Mouse (Mus musculus): Measurements from ENCODE around the gene Spns1. TPM values are rescaled to one million over a fixed set of nuclear protein-coding genes. Genes with fewer than 3 reads are reported as not detected.
"Not testable (repeated sequence)": the region's sequence is repeated elsewhere in the genome, so short reads cannot be mapped to it uniquely, and the experiment has no call there.

Spns1 gene
- polyA plus RNA-seq, 1 experiment = 32.8 TPM

- Histone ChIP-seq H3K4me3 (replicated peaks; ENCODE audit: control insufficient read depth, low read depth, low read length) (no peak overlapping the region), H3K4me1 (ENCODE audit: control insufficient read depth, insufficient read depth, low read length) (no peaks in the 10 kb centered on the region), H3K27ac (ENCODE audit: control insufficient read depth, insufficient read depth, low read depth, low read length, poor library complexity) (no peak overlapping the region)
- WGBS = 88% methylated on average over 4 of the region's 4 CpGs
- TF ChIP-seq CTCF (IDR thresholded peaks at IDR 0.05; ENCODE audit: control insufficient read depth, insufficient read depth, low read length) = no peak
- TF ChIP-seq POLR2A (IDR thresholded peaks at IDR 0.05; ENCODE audit: borderline replicate concordance, control insufficient read depth, low read depth, low read length) = no peak
Measured at GRCm38 (mm10) chr7:126411061-126411460, 33.8 kb upstream of the Spns1 start.

- H3K4me1 ChIP-seq (ENCODE audit: control insufficient read depth, insufficient read depth, low read length) = no peaks in the 10 kb centered on the region
- H3K27ac ChIP-seq (ENCODE audit: control insufficient read depth, insufficient read depth, low read depth, low read length, poor library complexity) = no peak overlapping the region
- no peak overlapping the region for H3K4me3 ChIP-seq (replicated peaks; ENCODE audit: control insufficient read depth, low read depth, low read length)
- 74% methylated on average over 2 of the region's 2 CpGs for WGBS
- TF ChIP-seq CTCF (IDR thresholded peaks at IDR 0.05; ENCODE audit: control insufficient read depth, insufficient read depth, low read length) = no peak
- no peak for TF ChIP-seq POLR2A (IDR thresholded peaks at IDR 0.05; ENCODE audit: borderline replicate concordance, control insufficient read depth, low read depth, low read length)
Measured at GRCm38 (mm10) chr7:126408686-126409085, 31.4 kb upstream of the Spns1 start.

- not testable (repeated sequence) for H3K4me1 ChIP-seq (ENCODE audit: control insufficient read depth, insufficient read depth, low read length); H3K27ac ChIP-seq (ENCODE audit: control insufficient read depth, insufficient read depth, low read depth, low read length, poor library complexity); H3K4me3 ChIP-seq (replicated peaks; ENCODE audit: control insufficient read depth, low read depth, low read length)
- 73% methylated on average over 8 of the region's 8 CpGs for WGBS
Measured at GRCm38 (mm10) chr7:126402518-126402917, 25.3 kb upstream of the Spns1 start.

- Histone ChIP-seq H3K4me3 (replicated peaks; ENCODE audit: control insufficient read depth, low read depth, low read length) (no peak overlapping the region), H3K4me1 (ENCODE audit: control insufficient read depth, insufficient read depth, low read length) (no peaks in the 10 kb centered on the region; the same call in 1 of the 2 replicates), H3K27ac (ENCODE audit: control insufficient read depth, insufficient read depth, low read depth, low read length, poor library complexity) (no peak overlapping the region)
- TF ChIP-seq POLR2A (IDR thresholded peaks at IDR 0.05; ENCODE audit: borderline replicate concordance, control insufficient read depth, low read depth, low read length) (no peak), CTCF (IDR thresholded peaks at IDR 0.05; ENCODE audit: control insufficient read depth, insufficient read depth, low read length) (peak; percentile 82)
- 3% methylated on average over 5 of the region's 5 CpGs for WGBS
Measured at GRCm38 (mm10) chr7:126399548-126399947, 22.3 kb upstream of the Spns1 start.

- 40% methylated on average over 4 of the region's 4 CpGs for WGBS
- Histone ChIP-seq H3K27ac (ENCODE audit: control insufficient read depth, insufficient read depth, low read depth, low read length, poor library complexity) (no peak overlapping the region), H3K4me1 (ENCODE audit: control insufficient read depth, insufficient read depth, low read length) (no peaks in the 10 kb centered on the region; the same call in 1 of the 2 replicates), H3K4me3 (replicated peaks; ENCODE audit: control insufficient read depth, low read depth, low read length) (no peak overlapping the region)
- TF ChIP-seq CTCF (IDR thresholded peaks at IDR 0.05; ENCODE audit: control insufficient read depth, insufficient read depth, low read length) = no peak
- no peak for TF ChIP-seq POLR2A (IDR thresholded peaks at IDR 0.05; ENCODE audit: borderline replicate concordance, control insufficient read depth, low read depth, low read length)
Measured at GRCm38 (mm10) chr7:126397822-126398221, 20.6 kb upstream of the Spns1 start.

GRCm38 (mm10) chr7:126397221-126397620 lies 20.0 kb upstream of the Spns1 start:
- no peak overlapping the region for H3K4me3 ChIP-seq (replicated peaks; ENCODE audit: control insufficient read depth, low read depth, low read length)

GRCm38 (mm10) chr7:126396298-126397119 lies 19.3 kb upstream of the Spns1 start, which contains the start of gene Nfatc2ip:
TSS of gene Nfatc2ip (minus strand) at chr7:126396737.
- H3K4me3 ChIP-seq (replicated peaks; ENCODE audit: control insufficient read depth, low read depth, low read length) = peak within 1 kb of the TSS; percentile 87
- H3K4me1 ChIP-seq (ENCODE audit: control insufficient read depth, insufficient read depth, low read length) = no peaks in the 10 kb centered on the region; the same call in 1 of the 2 replicates
- WGBS = under 1% methylated on average over 59 of the region's 59 CpGs
- TF ChIP-seq CTCF (IDR thresholded peaks at IDR 0.05; ENCODE audit: control insufficient read depth, insufficient read depth, low read length) (no peak), POLR2A (IDR thresholded peaks at IDR 0.05; ENCODE audit: borderline replicate concordance, control insufficient read depth, low read depth, low read length) (peak; percentile 93)
- H3K27ac ChIP-seq (ENCODE audit: control insufficient read depth, insufficient read depth, low read depth, low read length, poor library complexity) = peak within 1 kb of the TSS; percentile 44; the same call in 1 of the 2 replicates

More at GRCm38 (mm10) chr7:126397221-126397620, 20.0 kb upstream of the Spns1 start:
- TF ChIP-seq CTCF (IDR thresholded peaks at IDR 0.05; ENCODE audit: control insufficient read depth, insufficient read depth, low read length) (no peak), POLR2A (IDR thresholded peaks at IDR 0.05; ENCODE audit: borderline replicate concordance, control insufficient read depth, low read depth, low read length) (no peak)
- Histone ChIP-seq H3K4me1 (ENCODE audit: control insufficient read depth, insufficient read depth, low read length) (no peaks in the 10 kb centered on the region; the same call in 1 of the 2 replicates), H3K27ac (ENCODE audit: control insufficient read depth, insufficient read depth, low read depth, low read length, poor library complexity) (no peak overlapping the region)
- 48% methylated on average over 6 of the region's 6 CpGs for WGBS

GRCm38 (mm10) chr7:126392086-126392884 lies 15.0 kb upstream of the Spns1 start:
- H3K4me3 ChIP-seq (replicated peaks; ENCODE audit: control insufficient read depth, low read depth, low read length); H3K4me1 ChIP-seq (ENCODE audit: control insufficient read depth, insufficient read depth, low read length); H3K27ac ChIP-seq (ENCODE audit: control insufficient read depth, insufficient read depth, low read depth, low read length, poor library complexity): not testable (repeated sequence)
- 90% methylated on average over 7 of the region's 7 CpGs for WGBS
